Mouse (Mus musculus): ENCODE measurements at regions not wholly inside any gene's neighbourhood (a gene's known extent, or its start where the extent isn't known, plus 50 kb on each side); places are given as distances from the start of the nearest gene placed in this dataset.

DNA sequence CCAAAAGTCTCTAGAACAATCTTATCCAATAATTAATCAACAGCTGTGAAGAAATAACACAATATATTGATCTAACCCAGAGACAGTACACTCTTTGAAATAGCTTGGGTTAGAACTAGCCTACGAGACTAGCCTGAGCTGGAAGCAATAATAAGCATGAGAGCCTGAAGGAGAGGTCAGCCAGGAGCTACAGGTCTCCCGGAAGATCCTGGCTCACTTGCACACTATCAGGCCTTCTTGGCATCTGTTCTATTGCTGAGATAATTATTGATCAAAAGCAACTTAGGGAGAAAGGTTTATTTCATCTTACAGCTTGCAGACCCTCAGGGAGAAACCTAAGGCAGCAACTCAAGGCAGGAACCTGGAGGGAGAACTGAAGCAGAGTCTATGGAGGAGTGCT lies 64.0 kb upstream of the Hes1 start:
- TF ChIP-seq POLR2A (IDR thresholded peaks at IDR 0.05; ENCODE audit: low read depth, low read length), result no peak
- TF ChIP-seq CTCF (conservative IDR thresholded peaks at IDR 0.05; ENCODE audit: insufficient read depth, insufficient read length, low read depth, low read length), result no peak

Data from kidney, adult 2 months (tissue).